Mouse (Mus musculus): ENCODE measurements around the gene Sh2d2a. TPM values are rescaled to one million over a fixed set of nuclear protein-coding genes. Genes with fewer than 3 reads are reported as not detected.
"Not testable (repeated sequence)": the region's sequence is repeated elsewhere in the genome, so short reads cannot be mapped to it uniquely, and the experiment has no call there.

The Sh2d2a gene
- polyA plus RNA-seq, 2 experiments = 0.04 to 0.10 TPM

DNA sequence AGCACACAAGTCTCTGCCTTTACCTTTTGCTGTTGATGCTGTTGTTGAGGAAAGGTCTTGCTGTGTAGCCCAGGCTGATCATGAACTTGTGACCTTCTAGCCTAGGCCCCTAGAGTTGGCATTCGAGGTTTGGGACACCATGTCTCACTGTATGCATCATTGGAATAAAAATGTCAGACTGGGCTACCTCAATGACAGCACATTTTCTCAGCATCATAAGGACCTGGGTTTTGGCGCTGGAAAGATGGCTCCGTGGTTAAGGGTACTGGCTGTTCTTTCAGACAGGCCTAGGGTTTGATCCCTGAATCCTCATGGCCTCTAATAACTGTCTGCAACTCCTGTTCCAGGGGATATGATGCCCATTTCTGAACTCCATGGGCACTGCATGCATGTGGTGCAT lies 53.2 kb downstream of the Sh2d2a start:
- ATAC-seq (ENCODE audit: insufficient read depth) (no peak), DNase-seq (ENCODE audit: low read depth in 3 of 3, low spot score in 3 of 3) (no peak)
- Histone ChIP-seq H3K27ac (peak overlapping the region; percentile 2), H3K4me1 (replicated peaks; ENCODE audit: control insufficient read depth in 2 of 2, insufficient read depth in 2 of 2, low read length in 1 of 2) (peaks cover 29 to 31% of the 10 kb centered on the region in 2 experiments), H3K4me3 (ENCODE audit: insufficient read depth in 1 of 2, low read depth in 2 of 2, low read length in 2 of 2) (no peak overlapping the region), H3K9ac (replicated peaks) (no peak overlapping the region; the same call in 1 of the 2 replicates), H3K36me3 (replicated peaks; ENCODE audit: control insufficient read depth, insufficient read depth, low read depth) (no peaks in the 10 kb centered on the region), H3K9me3 (ENCODE audit: control insufficient read depth, low read length) (no peaks in the 10 kb centered on the region), H3K27me3 (ENCODE audit: control insufficient read depth, insufficient read depth, low read length) (no peaks in the 10 kb centered on the region), H3K4me2 (ENCODE audit: low read depth) (0 out of 2 replicates have a peak overlapping the region, but pooled peaks have one; percentile 20)
- TF ChIP-seq EP300 (IDR thresholded peaks at IDR 0.05; ENCODE audit: low read depth) (no peak), CTCF (IDR thresholded peaks at IDR 0.05; ENCODE audit: low read depth) (no peak)
- 77% methylated on average over 3 of the region's 3 CpGs for WGBS (ENCODE audit: insufficient replicate concordance)

- H3K4me1 ChIP-seq (replicated peaks; ENCODE audit: control insufficient read depth in 2 of 2, insufficient read depth in 2 of 2, low read length in 1 of 2) = peaks cover 29 to 38% of the 10 kb centered on the region in 2 experiments
- no peaks in the 10 kb centered on the region for H3K9me3 ChIP-seq (ENCODE audit: control insufficient read depth, low read length)
- ATAC-seq (ENCODE audit: insufficient read depth) (peak; percentile 79), DNase-seq (ENCODE audit: low read depth in 3 of 3, low spot score in 3 of 3) (peak; percentile 88 to 89 (median 89))
- H3K27me3 ChIP-seq (ENCODE audit: control insufficient read depth, insufficient read depth, low read length) = no peaks in the 10 kb centered on the region
- H3K27ac ChIP-seq = peak overlapping the region; percentile 87
- peak overlapping the region; percentile 72 for H3K9ac ChIP-seq (replicated peaks)
- TF ChIP-seq CTCF (IDR thresholded peaks at IDR 0.05; ENCODE audit: low read depth) = no peak
- peak; percentile 100 for TF ChIP-seq EP300 (IDR thresholded peaks at IDR 0.05; ENCODE audit: low read depth)
- peak overlapping the region; percentile 43 to 48 for H3K4me3 ChIP-seq (ENCODE audit: insufficient read depth in 1 of 2, low read depth in 2 of 2, low read length in 2 of 2)
- 3% methylated on average over 1 of the region's 1 CpGs for WGBS (ENCODE audit: insufficient replicate concordance)
- H3K36me3 ChIP-seq (replicated peaks; ENCODE audit: control insufficient read depth, insufficient read depth, low read depth) = no peaks in the 10 kb centered on the region
- H3K4me2 ChIP-seq (ENCODE audit: low read depth) = peak overlapping the region; percentile 72
Measured at GRCm38 (mm10) chr3:87901036-87901624, 54.6 kb downstream of the Sh2d2a start.

DNA sequence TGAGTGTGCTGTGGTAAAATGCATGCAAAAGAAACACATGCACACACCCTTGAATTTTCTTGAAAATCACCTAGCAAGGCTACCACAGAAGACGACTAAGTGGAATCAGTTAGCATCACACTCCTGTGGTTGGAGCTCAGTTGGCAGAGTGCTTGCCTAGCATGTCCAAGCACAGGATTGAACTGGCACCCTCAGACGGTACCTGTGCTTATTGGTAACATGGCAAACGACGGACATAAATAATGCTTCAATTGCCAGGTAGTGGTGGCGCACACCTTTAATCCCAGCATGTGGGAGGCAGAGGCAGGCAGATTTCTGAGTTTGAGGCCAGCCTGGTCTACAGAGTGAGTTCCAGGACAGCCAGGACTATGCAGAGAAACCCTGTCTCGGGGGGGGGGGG lies 55.4 kb downstream of the Sh2d2a start:
- not testable (repeated sequence) for DNase-seq (ENCODE audit: low read depth in 3 of 3, low spot score in 3 of 3); H3K4me3 ChIP-seq (ENCODE audit: insufficient read depth in 1 of 2, low read depth in 2 of 2, low read length in 2 of 2); H3K9me3 ChIP-seq (ENCODE audit: control insufficient read depth, low read length); H3K27me3 ChIP-seq (ENCODE audit: control insufficient read depth, insufficient read depth, low read length); ATAC-seq (ENCODE audit: insufficient read depth); H3K9ac ChIP-seq (replicated peaks); H3K36me3 ChIP-seq (replicated peaks; ENCODE audit: control insufficient read depth, insufficient read depth, low read depth)
- 48% methylated on average over 6 of the region's 6 CpGs for WGBS (ENCODE audit: insufficient replicate concordance)
- H3K27ac ChIP-seq = peak overlapping the region; percentile 87
- H3K4me1 ChIP-seq (replicated peaks; ENCODE audit: control insufficient read depth in 2 of 2, insufficient read depth in 2 of 2, low read length in 1 of 2) = peaks cover 29 to 38% of the 10 kb centered on the region in 2 experiments
- H3K4me2 ChIP-seq (ENCODE audit: low read depth) = peak overlapping the region; percentile 72

DNA sequence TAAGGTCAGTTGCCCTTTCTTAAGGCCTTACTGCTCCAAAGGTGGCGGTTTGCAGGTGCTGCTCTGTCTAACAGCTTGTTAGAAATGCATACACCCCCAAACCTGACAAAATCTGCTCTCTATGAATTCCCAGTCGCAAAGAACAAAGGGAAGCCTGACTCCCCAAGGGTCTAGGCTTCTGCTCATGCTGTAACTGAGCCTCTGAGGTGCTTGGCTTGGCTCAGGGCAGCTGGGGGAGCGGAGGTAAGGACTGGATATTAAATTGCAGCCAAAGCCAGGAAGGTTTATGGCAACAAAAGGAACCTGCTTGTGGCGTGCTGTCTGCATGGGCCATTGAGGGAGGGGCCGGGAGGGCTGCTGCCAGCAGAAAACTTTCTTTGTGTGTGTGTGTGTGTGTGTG lies 57.3 kb downstream of the Sh2d2a start:
- H3K9me3 ChIP-seq (ENCODE audit: control insufficient read depth, low read length) = no peaks in the 10 kb centered on the region
- no peak for ATAC-seq (ENCODE audit: insufficient read depth)
- H3K4me3 ChIP-seq (ENCODE audit: insufficient read depth in 1 of 2, low read depth in 2 of 2, low read length in 2 of 2) = no peak overlapping the region
- H3K36me3 ChIP-seq (replicated peaks; ENCODE audit: control insufficient read depth, insufficient read depth, low read depth) = no peaks in the 10 kb centered on the region
- WGBS (ENCODE audit: insufficient replicate concordance) = 51% methylated on average over 5 of the region's 5 CpGs
- no peak overlapping the region for H3K4me2 ChIP-seq (ENCODE audit: low read depth)
- H3K4me1 ChIP-seq (replicated peaks; ENCODE audit: control insufficient read depth in 2 of 2, insufficient read depth in 2 of 2, low read length in 1 of 2) = peaks cover 40 to 50% of the 10 kb centered on the region in 2 experiments
- DNase-seq (ENCODE audit: low read depth in 3 of 3, low spot score in 3 of 3) = no peak
- no peaks in the 10 kb centered on the region for H3K27me3 ChIP-seq (ENCODE audit: control insufficient read depth, insufficient read depth, low read length)
- peak overlapping the region; percentile 61 for H3K27ac ChIP-seq
- TF ChIP-seq EP300 (IDR thresholded peaks at IDR 0.05; ENCODE audit: low read depth) = no peak
- TF ChIP-seq CTCF (IDR thresholded peaks at IDR 0.05; ENCODE audit: low read depth) = no peak
- H3K9ac ChIP-seq (replicated peaks) = 0 out of 2 replicates have a peak overlapping the region, but pooled peaks have one; percentile 13

Other genes with a start within 250 kb of the Sh2d2a start
- 2.7 and 3.0 TPM in 2 replicates for gene Arhgef11, start 229.2 kb upstream of the Sh2d2a start, polyA plus RNA-seq (2012; rRNA removed)
- gene Arhgef11, start 229.2 kb upstream of the Sh2d2a start, polyA plus RNA-seq (2014; fragmentation: Nextera tagmentation; extraction: Ambion mirVana) = 2.2 TPM in 2 replicates
- 0.08 and 0.09 TPM in 2 replicates for gene Lrrc71, start 98.1 kb upstream of the Sh2d2a start, polyA plus RNA-seq (2012; rRNA removed)
- 0.24 and 0.29 TPM in 2 replicates for gene Lrrc71, start 98.1 kb upstream of the Sh2d2a start, polyA plus RNA-seq (2014; fragmentation: Nextera tagmentation; extraction: Ambion mirVana)
- 0.08 and 0.10 TPM in 2 replicates for gene Ntrk1, start 51.6 kb upstream of the Sh2d2a start, polyA plus RNA-seq (2012; rRNA removed)
- 0.04 and 0.14 TPM in 2 replicates for gene Ntrk1, start 51.6 kb upstream of the Sh2d2a start, polyA plus RNA-seq (2014; fragmentation: Nextera tagmentation; extraction: Ambion mirVana)
- 0.02 TPM in 2 replicates for gene Insrr, start 49.8 kb upstream of the Sh2d2a start, polyA plus RNA-seq (2012; rRNA removed)
- gene Insrr, start 49.8 kb upstream of the Sh2d2a start, polyA plus RNA-seq (2014; fragmentation: Nextera tagmentation; extraction: Ambion mirVana) = not detected in 2 replicates
- 5.4 and 6.9 TPM in 2 replicates for gene Pear1, start 22.4 kb upstream of the Sh2d2a start, polyA plus RNA-seq (2012; rRNA removed)
- 3.8 and 4.5 TPM in 2 replicates for gene Pear1, start 22.4 kb upstream of the Sh2d2a start, polyA plus RNA-seq (2014; fragmentation: Nextera tagmentation; extraction: Ambion mirVana)
- 14.8 and 15.4 TPM in 2 replicates for gene Prcc, start 38.9 kb downstream of the Sh2d2a start, polyA plus RNA-seq (2012; rRNA removed)
- 5.0 and 6.7 TPM in 2 replicates for gene Prcc, start 38.9 kb downstream of the Sh2d2a start, polyA plus RNA-seq (2014; fragmentation: Nextera tagmentation; extraction: Ambion mirVana)
- gene Hdgf, start 59.6 kb downstream of the Sh2d2a start, polyA plus RNA-seq (2012; rRNA removed) = 108 and 167 TPM in 2 replicates
- gene Hdgf, start 59.6 kb downstream of the Sh2d2a start, polyA plus RNA-seq (2014; fragmentation: Nextera tagmentation; extraction: Ambion mirVana) = 204 and 256 TPM in 2 replicates
- gene Mrpl24, start 72.8 kb downstream of the Sh2d2a start, polyA plus RNA-seq (2012; rRNA removed) = 43.9 and 50.1 TPM in 2 replicates
- gene Mrpl24, start 72.8 kb downstream of the Sh2d2a start, polyA plus RNA-seq (2014; fragmentation: Nextera tagmentation; extraction: Ambion mirVana) = 37.9 and 43.4 TPM in 2 replicates
- 9.3 and 14.8 TPM in 2 replicates for gene Isg20l2, start 83.6 kb downstream of the Sh2d2a start, polyA plus RNA-seq (2012; rRNA removed)
- gene Isg20l2, start 83.6 kb downstream of the Sh2d2a start, polyA plus RNA-seq (2014; fragmentation: Nextera tagmentation; extraction: Ambion mirVana) = 9.7 and 11.0 TPM in 2 replicates
- gene Rrnad1, start 84.0 kb downstream of the Sh2d2a start, polyA plus RNA-seq (2012; rRNA removed) = 8.9 and 9.2 TPM in 2 replicates
- 3.5 and 3.6 TPM in 2 replicates for gene Rrnad1, start 84.0 kb downstream of the Sh2d2a start, polyA plus RNA-seq (2014; fragmentation: Nextera tagmentation; extraction: Ambion mirVana)
- gene Crabp2, start 101.9 kb downstream of the Sh2d2a start, polyA plus RNA-seq (2012; rRNA removed) = 0.17 and 0.23 TPM in 2 replicates
- 0.10 and 0.15 TPM in 2 replicates for gene Crabp2, start 101.9 kb downstream of the Sh2d2a start, polyA plus RNA-seq (2014; fragmentation: Nextera tagmentation; extraction: Ambion mirVana)
- 0.78 and 1.1 TPM in 2 replicates for gene Nes, start 124.3 kb downstream of the Sh2d2a start, polyA plus RNA-seq (2012; rRNA removed)
- gene Nes, start 124.3 kb downstream of the Sh2d2a start, polyA plus RNA-seq (2014; fragmentation: Nextera tagmentation; extraction: Ambion mirVana) = 0.80 and 0.83 TPM in 2 replicates
- 0.08 TPM in 1 of 2 replicates, not detected in the other for gene Bcan, start 153.5 kb downstream of the Sh2d2a start, polyA plus RNA-seq (2012; rRNA removed)
- gene Bcan, start 153.5 kb downstream of the Sh2d2a start, polyA plus RNA-seq (2014; fragmentation: Nextera tagmentation; extraction: Ambion mirVana) = not detected in 2 replicates
- not detected in 2 replicates for gene Hapln2, start 180.8 kb downstream of the Sh2d2a start, polyA plus RNA-seq (2012; rRNA removed)
- not detected in 2 replicates for gene Hapln2, start 180.8 kb downstream of the Sh2d2a start, polyA plus RNA-seq (2014; fragmentation: Nextera tagmentation; extraction: Ambion mirVana)
- 5.4 and 11.5 TPM in 2 replicates for gene Gpatch4, start 196.4 kb downstream of the Sh2d2a start, polyA plus RNA-seq (2012; rRNA removed)
- 19.0 and 22.2 TPM in 2 replicates for gene Gpatch4, start 196.4 kb downstream of the Sh2d2a start, polyA plus RNA-seq (2014; fragmentation: Nextera tagmentation; extraction: Ambion mirVana)
- 25.0 and 26.1 TPM in 2 replicates for gene Naxe, start 211.7 kb downstream of the Sh2d2a start, polyA plus RNA-seq (2012; rRNA removed)
- gene Naxe, start 211.7 kb downstream of the Sh2d2a start, polyA plus RNA-seq (2014; fragmentation: Nextera tagmentation; extraction: Ambion mirVana) = 59.6 and 67.7 TPM in 2 replicates
- not detected in 2 replicates for gene Ttc24, start 231.5 kb downstream of the Sh2d2a start, polyA plus RNA-seq (2012; rRNA removed)
- gene Ttc24, start 231.5 kb downstream of the Sh2d2a start, polyA plus RNA-seq (2014; fragmentation: Nextera tagmentation; extraction: Ambion mirVana) = not detected in 2 replicates
- 8.4 and 8.8 TPM in 2 replicates for gene Iqgap3, start 235.2 kb downstream of the Sh2d2a start, polyA plus RNA-seq (2012; rRNA removed)
- gene Iqgap3, start 235.2 kb downstream of the Sh2d2a start, polyA plus RNA-seq (2014; fragmentation: Nextera tagmentation; extraction: Ambion mirVana) = 6.7 and 7.6 TPM in 2 replicates

Data from liver, embryonic 14.5 days (tissue).